Mouse (Mus musculus) G1E (cell line): ENCODE measurements around the gene Fam107a. TPM values are rescaled to one million over a fixed set of nuclear protein-coding genes. Genes with fewer than 3 reads are reported as not detected.

Source experiments
- ATAC-seq: 2 replicates; pipeline ENCODE4 v1.8.0; 2016; ENCODE audit warnings: mild to moderate bottlenecking; ENCODE audit not compliant: insufficient number of reproducible peaks, poor library complexity, low FRiP score, severe bottlenecking; ENCODE audit errors: extremely low read depth
- DNase-seq: peaks from one replicate; pipeline ENCODE4 v3.0.0; 2012; ENCODE audit warnings: low spot score
- H3K27me3 ChIP-seq: 2 replicates; pipeline ENCODE4 v1.6.1; 2012; ENCODE audit warnings: mild to moderate bottlenecking, low read length, inconsistent platforms; ENCODE audit not compliant: insufficient read depth
- H3K36me3 ChIP-seq: replicated peaks from 2 replicates; pipeline ENCODE3; 2012; ENCODE audit warnings: mild to moderate bottlenecking, inconsistent platforms
- H3K4me1 ChIP-seq: 2 replicates; pipeline ENCODE4 v1.6.1; 2012; ENCODE audit warnings: low read depth, low read length, inconsistent platforms, mixed read lengths; ENCODE audit not compliant: insufficient read depth
- H3K4me3 ChIP-seq: 2 replicates; pipeline ENCODE4 v1.5.1; 2012; ENCODE audit warnings: low read depth, mild to moderate bottlenecking, inconsistent platforms, low read length, moderate library complexity, mixed read lengths
- H3K9me3 ChIP-seq: replicated peaks from 2 replicates; pipeline ENCODE4 v1.6.1; 2012; ENCODE audit warnings: inconsistent platforms
- CTCF ChIP-seq: IDR thresholded peaks from 2 replicates; pipeline ENCODE4 v1.5.1; 2012; ENCODE audit warnings: low read depth, low read length, inconsistent platforms, mixed read lengths
- GATA1 ChIP-seq: IDR thresholded peaks from 2 replicates; pipeline ENCODE4 v1.6.1; 2012; ENCODE audit warnings: borderline replicate concordance, low read length, inconsistent platforms, mixed read lengths
- GATA2 ChIP-seq: IDR thresholded peaks from 2 replicates; pipeline ENCODE4 v1.6.1; 2012; ENCODE audit warnings: low read depth, low read length, inconsistent platforms, borderline replicate concordance
- POLR2AphosphoS5 ChIP-seq: IDR thresholded peaks from 2 replicates; pipeline ENCODE4 v1.6.1; 2012; ENCODE audit warnings: low read depth, low read length, inconsistent platforms; ENCODE audit not compliant: insufficient replicate concordance
- TAL1 ChIP-seq: conservative IDR thresholded peaks from 2 replicates; pipeline ENCODE4 v1.6.1; 2012; ENCODE audit warnings: low read depth, low read length, inconsistent platforms, mixed read lengths
- polyA plus RNA-seq: library from polyadenylated mRNA; stranded (reverse); fragments of >175 nt; gene quantifications from 2 replicates; pipeline ENCODE4 v1.2.3, GENCODE M21; 2012
- total RNA-seq, 2 experiments: library from RNA; stranded (forward) in 1 of 2; stranded (reverse) in 1 of 2; fragments of 200-1000 nt in 1 of 2; fragments of >200 nt in 1 of 2; fragmentation: Nextera tagmentation in 1 of 2; gene quantifications; 2 replicates each; pipeline ENCODE4 v1.2.3; 2014 to 2017

Fam107a gene
- total and polyA plus RNA-seq, 3 experiments, result 0.05 TPM; not detected in 2

DNA sequence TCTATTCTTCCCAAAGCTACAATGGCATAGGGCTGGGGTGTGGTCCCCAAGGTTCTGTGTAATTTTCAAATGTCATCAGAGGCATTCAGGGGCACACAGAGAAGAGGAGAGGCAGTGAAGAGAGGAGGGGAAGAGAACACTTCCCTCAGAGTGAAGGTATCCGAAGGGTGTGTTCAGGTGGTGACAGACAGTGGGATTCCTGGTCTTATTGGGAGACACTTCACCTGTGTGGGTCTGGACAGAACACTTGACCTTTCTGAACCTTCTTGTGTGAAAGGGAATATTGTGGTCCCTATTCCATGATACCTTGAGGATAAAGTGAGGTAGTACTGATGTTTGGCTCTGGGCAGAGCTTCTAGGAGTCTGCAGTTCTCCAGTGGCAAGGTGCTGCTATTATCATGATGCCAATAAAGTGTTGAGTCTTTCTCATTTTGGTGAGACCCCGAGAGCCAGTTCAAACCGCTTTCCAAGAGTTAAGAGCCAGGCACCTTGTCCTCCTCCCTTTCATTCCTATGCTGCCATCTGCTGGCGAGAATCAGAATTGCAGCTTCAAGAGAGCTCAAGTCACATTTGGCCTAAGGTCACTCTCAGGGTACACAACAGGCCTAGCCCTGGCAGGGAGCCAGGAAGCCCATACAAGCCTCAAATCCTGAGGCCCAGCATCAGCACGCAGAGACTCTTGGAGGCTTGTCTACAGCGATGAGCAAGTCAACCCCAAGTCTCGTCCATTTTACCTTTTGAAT lies 28.6 kb upstream of the Fam107a start:
- Histone ChIP-seq H3K9me3 (no peaks in the 10 kb centered on the region), H3K4me1 (no peaks in the 10 kb centered on the region), H3K27me3 (no peaks in the 10 kb centered on the region), H3K36me3 (no peaks in the 10 kb centered on the region), H3K4me3 (no peak overlapping the region)
- ATAC-seq (no peak), DNase-seq (peak; percentile 14)
- no peak for TF ChIP-seq TAL1
- no peak for TF ChIP-seq GATA1
- TF ChIP-seq CTCF, result peak; percentile 85
- no peak for TF ChIP-seq POLR2AphosphoS5
- TF ChIP-seq GATA2, result no peak

DNA sequence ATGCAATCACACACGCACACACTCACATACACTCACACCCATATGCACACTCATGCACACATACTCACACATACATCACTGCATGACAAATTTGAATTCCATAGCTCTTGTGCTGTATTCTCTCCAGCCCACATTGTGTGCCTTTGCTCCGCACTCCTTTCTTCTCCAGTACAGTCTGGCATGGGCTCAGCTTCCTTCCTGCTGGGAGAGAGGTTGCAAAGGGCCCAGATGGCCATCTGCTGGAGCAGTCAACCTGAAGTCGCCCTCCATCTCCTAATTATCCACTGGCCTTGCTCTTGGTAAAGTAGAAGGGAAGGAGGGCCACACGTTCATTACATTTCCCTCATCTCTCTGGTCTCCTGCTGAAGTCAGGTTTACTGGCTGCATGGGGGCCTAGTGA lies 27.7 kb upstream of the Fam107a start:
- TF ChIP-seq CTCF (no peak), GATA1 (no peak), GATA2 (no peak), TAL1 (no peak), POLR2AphosphoS5 (no peak)
- H3K27me3 ChIP-seq, result no peaks in the 10 kb centered on the region
- no peak for ATAC-seq

DNA sequence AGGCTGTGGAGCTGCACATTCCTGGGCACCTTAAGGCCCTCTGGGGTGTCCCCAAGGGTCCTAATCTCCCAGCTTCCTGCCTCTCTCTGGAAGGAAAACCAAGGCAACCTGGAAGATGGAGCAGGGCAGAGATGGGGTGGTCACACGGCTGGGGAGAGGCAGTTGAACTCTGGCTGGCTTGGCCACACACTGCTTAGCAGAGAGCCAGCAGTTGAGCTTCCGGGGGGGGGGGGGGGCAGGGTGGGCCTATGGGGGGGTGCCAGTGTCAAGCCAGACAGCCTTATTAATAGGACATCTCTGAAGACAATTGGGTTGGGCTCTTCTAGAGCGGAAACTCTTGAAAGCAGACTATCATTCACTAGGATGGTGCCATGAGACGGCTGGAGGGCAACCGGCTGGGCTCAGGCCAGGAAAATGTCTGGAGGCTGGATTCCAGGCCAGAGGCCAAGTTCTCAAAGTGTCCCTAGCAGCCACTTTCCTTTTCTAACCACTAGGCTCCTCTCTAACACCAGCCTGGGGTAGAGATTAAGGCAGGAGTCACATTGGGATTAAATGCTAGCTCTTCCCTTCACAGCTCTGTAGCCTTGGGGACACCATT lies 24.8 kb upstream of the Fam107a start:
- ATAC-seq (no peak), DNase-seq (no peak)
- Histone ChIP-seq H3K4me3 (no peak overlapping the region), H3K9me3 (no peaks in the 10 kb centered on the region), H3K4me1 (no peaks in the 10 kb centered on the region), H3K27me3 (no peaks in the 10 kb centered on the region), H3K36me3 (no peaks in the 10 kb centered on the region)
- TF ChIP-seq GATA2 (no peak), POLR2AphosphoS5 (no peak), GATA1 (no peak), TAL1 (no peak), CTCF (no peak)

More for the DNA sequence above, 27.7 kb upstream of the Fam107a start:
- DNase-seq, result no peak
- Histone ChIP-seq H3K9me3 (no peaks in the 10 kb centered on the region), H3K4me1 (no peaks in the 10 kb centered on the region), H3K36me3 (no peaks in the 10 kb centered on the region), H3K4me3 (no peak overlapping the region)

- Histone ChIP-seq H3K36me3 (no peaks in the 10 kb centered on the region), H3K4me1 (no peaks in the 10 kb centered on the region), H3K4me3 (no peak overlapping the region), H3K27me3 (no peaks in the 10 kb centered on the region), H3K9me3 (no peaks in the 10 kb centered on the region)
- DNase-seq (no peak), ATAC-seq (no peak)
- TF ChIP-seq GATA2 (no peak), POLR2AphosphoS5 (no peak), GATA1 (no peak), TAL1 (no peak), CTCF (no peak)
Observed at GRCm38 (mm10) chr14:8340226-8340625, 22.4 kb upstream of the Fam107a start.

DNA sequence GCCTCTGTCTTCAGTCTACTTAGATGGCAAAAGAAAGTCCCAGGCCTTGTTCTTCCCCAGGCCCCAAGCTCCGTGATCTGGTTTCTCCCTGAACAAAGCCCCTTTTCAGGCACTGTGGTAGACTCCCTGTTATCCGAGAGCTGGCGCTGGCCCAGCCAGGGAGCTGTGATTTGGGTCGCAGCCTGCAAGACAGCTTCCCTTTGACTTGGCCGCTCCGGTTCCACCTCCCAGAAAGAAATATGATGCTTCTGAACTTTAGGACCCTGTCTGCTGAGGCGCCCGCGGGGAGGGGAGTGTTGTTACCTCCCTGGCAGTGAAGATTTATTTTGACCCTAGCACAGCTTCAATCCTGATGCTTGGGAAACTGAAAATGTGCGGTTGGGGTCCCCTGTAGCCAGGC lies 18.1 kb upstream of the Fam107a start:
- ATAC-seq (no peak), DNase-seq (no peak)
- no peak overlapping the region for H3K4me3 ChIP-seq
- TF ChIP-seq TAL1 (no peak), GATA2 (no peak), POLR2AphosphoS5 (no peak), GATA1 (no peak), CTCF (no peak)
- H3K27me3 ChIP-seq, result no peaks in the 10 kb centered on the region
- H3K9me3 ChIP-seq, result no peaks in the 10 kb centered on the region
- no peaks in the 10 kb centered on the region for H3K4me1 ChIP-seq
- no peaks in the 10 kb centered on the region for H3K36me3 ChIP-seq

DNA sequence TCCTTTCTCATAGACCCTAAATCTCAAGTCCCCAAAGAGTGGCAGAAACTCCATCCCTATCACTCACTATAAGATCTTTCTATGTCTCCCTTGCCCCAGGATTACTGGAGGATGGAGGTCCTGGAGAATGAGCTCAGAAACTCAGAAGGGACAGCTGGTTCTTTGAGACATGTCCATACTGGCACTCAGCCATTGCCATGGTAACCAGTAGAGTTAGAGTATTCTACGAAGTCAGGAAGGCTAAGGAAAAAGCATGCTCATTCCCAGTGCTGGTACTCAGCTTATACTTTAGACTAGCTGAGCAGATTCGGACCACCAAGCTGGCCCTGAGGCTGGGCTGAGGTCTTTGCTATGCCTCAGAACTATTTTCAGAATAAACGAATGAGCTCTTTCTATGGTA lies 16.7 kb upstream of the Fam107a start:
- H3K36me3 ChIP-seq, result no peaks in the 10 kb centered on the region
- H3K9me3 ChIP-seq, result no peaks in the 10 kb centered on the region
- H3K27me3 ChIP-seq, result no peaks in the 10 kb centered on the region
- DNase-seq (no peak), ATAC-seq (no peak)
- TF ChIP-seq GATA1 (no peak), TAL1 (no peak), POLR2AphosphoS5 (no peak), CTCF (no peak), GATA2 (no peak)
- no peaks in the 10 kb centered on the region for H3K4me1 ChIP-seq
- no peak overlapping the region for H3K4me3 ChIP-seq
